Mouse (Mus musculus) hindbrain, embryonic 13.5 days (tissue): ENCODE data around the gene B3galt6. TPM values are rescaled to one million over a fixed set of nuclear protein-coding genes. Genes with fewer than 3 reads are reported as not detected.

Source experiments
- ATAC-seq: fragments of 200-750 bp; cut with Nextera tagmentation; 2 replicates; pipeline ENCODE4 v1.8.0; 2017; ENCODE audit warnings: moderate TSS enrichment; ENCODE audit not compliant: low FRiP score
- H3K27ac ChIP-seq: fragments of 300-500 bp; sonication (generic); 2 replicates; pipeline ENCODE4 v1.5.1; 2015; ENCODE audit warnings: inconsistent platforms, mild to moderate bottlenecking, moderate library complexity
- H3K27me3 ChIP-seq: fragments of 300-500 bp; sonication (generic); 2 replicates; pipeline ENCODE4 v1.6.1; 2015; ENCODE audit warnings: mild to moderate bottlenecking, inconsistent platforms
- H3K36me3 ChIP-seq: fragments of 300-500 bp; sonication (generic); 2 replicates; pipeline ENCODE4 v1.6.1; 2015; ENCODE audit warnings: mild to moderate bottlenecking, inconsistent platforms
- H3K4me1 ChIP-seq: fragments of 300-500 bp; sonication (generic); replicated peaks from 2 replicates; pipeline ENCODE4 v1.6.1; 2015; ENCODE audit warnings: inconsistent platforms
- H3K4me2 ChIP-seq: fragments of 300-500 bp; sonication (generic); 2 replicates; pipeline ENCODE4 v1.6.1; 2015; ENCODE audit warnings: inconsistent platforms, mild to moderate bottlenecking, moderate library complexity
- H3K4me3 ChIP-seq: fragments of 300-500 bp; sonication (generic); 2 replicates; pipeline ENCODE4 v1.5.1; 2015; ENCODE audit warnings: mild to moderate bottlenecking, inconsistent platforms
- H3K9ac ChIP-seq: fragments of 300-500 bp; sonication (generic); 2 replicates; pipeline ENCODE4 v1.6.1; 2015; ENCODE audit warnings: mild to moderate bottlenecking, inconsistent platforms
- H3K9me3 ChIP-seq: fragments of 300-500 bp; sonication (generic); 2 replicates; pipeline ENCODE4 v1.6.1; 2016; ENCODE audit warnings: inconsistent platforms
- WGBS: fragments of 180-500 bp; shearing (Covaris S2); methylation state at CpG from one replicate; pipeline ENCODE4 v1.1.7; 2015; 5-methylcytosine and 5-hydroxymethylcytosine counted together
- polyA plus RNA-seq: library from polyadenylated mRNA; unstranded; fragments of >200 nt; fragmentation: Nextera tagmentation; extraction: Ambion mirVana; gene quantifications from 2 replicates; pipeline ENCODE4 v1.2.1, GENCODE M21; 2015

Gene B3galt6
- polyA plus RNA-seq, 1 experiment from 2014 or later, result 26.6 TPM

DNA sequence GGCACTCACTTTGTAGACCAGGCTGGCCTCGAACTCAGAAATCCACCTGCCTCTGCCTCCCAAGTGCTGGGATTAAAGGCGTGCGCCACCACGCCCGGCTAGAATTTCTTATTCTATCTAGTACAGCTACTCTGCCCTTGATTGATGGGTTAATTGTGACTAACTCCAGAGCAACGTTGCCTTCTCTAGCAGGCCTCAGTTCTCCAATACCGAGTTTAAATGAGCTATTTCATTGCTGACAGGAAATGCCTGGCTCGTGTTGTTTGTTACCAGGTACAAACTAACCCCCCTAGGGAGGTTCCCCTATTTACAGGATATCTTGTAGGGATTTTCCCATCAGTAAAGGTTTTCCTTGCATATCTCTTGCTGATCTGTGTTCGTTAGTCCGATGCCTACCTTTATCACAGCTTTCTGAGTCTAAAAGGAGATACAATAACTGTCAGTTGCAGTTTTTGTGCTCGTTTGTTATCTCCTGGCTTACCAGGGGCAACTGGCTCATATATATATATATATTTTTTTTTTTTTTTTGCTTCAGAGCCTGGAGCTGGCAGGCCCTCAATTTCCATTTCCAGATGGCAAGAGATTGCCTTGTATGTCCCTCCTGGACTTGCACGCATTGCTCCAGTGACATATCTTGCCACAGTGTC is 10.9 kb downstream of the B3galt6 start:
- H3K27me3 ChIP-seq, result no peaks in the 10 kb centered on the region; the same call in 1 of the 2 replicates
- WGBS, result 82% methylated on average over 12 of the region's 12 CpGs

DNA sequence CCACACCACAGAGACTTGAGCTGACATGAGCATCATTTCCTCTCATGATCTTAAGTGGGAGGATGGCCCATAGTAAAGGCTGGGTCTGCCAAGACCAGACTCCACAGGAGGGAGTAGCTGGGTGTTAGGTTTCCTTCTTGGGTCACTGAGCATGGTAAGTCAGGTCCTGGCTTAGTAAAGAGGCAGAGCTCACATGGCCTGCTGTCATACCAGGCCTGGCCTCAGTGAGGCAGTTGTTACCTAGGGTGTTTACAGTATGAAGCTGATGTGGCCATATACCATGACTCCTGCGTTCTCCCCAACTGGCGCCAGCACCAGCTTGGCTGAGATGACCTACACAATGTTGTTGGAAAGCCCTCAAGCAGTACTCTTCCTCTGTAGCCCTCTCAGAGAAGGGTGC is 19.2 kb downstream of the B3galt6 start:
- Histone ChIP-seq H3K4me3 (no peak overlapping the region), H3K27me3 (no peaks in the 10 kb centered on the region), H3K4me1 (no peaks in the 10 kb centered on the region), H3K4me2 (no peak overlapping the region), H3K27ac (no peak overlapping the region), H3K9ac (no peak overlapping the region), H3K9me3 (0 out of 2 replicates have a peak, but pooled peaks cover 3% of the 10 kb centered on the region), H3K36me3 (peaks cover 5% of the 10 kb centered on the region; the same call in 1 of the 2 replicates)
- WGBS, result 90% methylated on average over 2 of the region's 2 CpGs
- ATAC-seq, result no peak

More for the DNA sequence above, 10.9 kb downstream of the B3galt6 start:
- H3K27ac ChIP-seq, result no peak overlapping the region
- H3K4me1 ChIP-seq, result peaks cover 4% of the 10 kb centered on the region; the same call in 1 of the 2 replicates
- H3K9ac ChIP-seq, result no peak overlapping the region
- no peak for ATAC-seq
- 0 out of 2 replicates have a peak, but pooled peaks cover 3% of the 10 kb centered on the region for H3K9me3 ChIP-seq
- H3K4me2 ChIP-seq, result no peak overlapping the region
- H3K36me3 ChIP-seq, result no peaks in the 10 kb centered on the region
- no peak overlapping the region for H3K4me3 ChIP-seq

DNA sequence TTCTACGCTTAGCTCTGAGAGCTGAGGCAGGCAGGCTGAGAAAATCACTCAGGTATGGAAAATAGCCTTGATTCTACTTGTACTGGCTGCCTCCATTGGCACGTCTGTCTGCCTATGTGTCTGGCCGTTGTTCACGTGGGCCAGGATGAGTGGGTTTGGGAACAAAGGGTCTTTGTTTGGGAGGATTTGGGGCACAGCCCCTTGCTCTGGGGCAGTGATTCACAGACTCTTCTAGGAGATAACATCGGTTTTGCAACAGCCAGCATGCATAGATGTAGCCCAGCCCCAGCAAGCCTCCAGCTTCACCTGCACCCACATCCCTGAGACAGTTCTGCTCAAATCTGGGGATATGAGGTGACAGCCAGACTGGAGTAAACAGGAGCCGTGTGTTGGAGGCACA is 19.8 kb downstream of the B3galt6 start:
- Histone ChIP-seq H3K9ac (no peak overlapping the region), H3K27ac (no peak overlapping the region), H3K4me1 (no peaks in the 10 kb centered on the region), H3K4me3 (no peak overlapping the region), H3K9me3 (0 out of 2 replicates have a peak, but pooled peaks cover 3% of the 10 kb centered on the region), H3K4me2 (no peak overlapping the region), H3K27me3 (no peaks in the 10 kb centered on the region), H3K36me3 (peaks cover 7% of the 10 kb centered on the region; the same call in 1 of the 2 replicates)
- ATAC-seq, result no peak
- 49% methylated on average over 6 of the region's 6 CpGs for WGBS

DNA sequence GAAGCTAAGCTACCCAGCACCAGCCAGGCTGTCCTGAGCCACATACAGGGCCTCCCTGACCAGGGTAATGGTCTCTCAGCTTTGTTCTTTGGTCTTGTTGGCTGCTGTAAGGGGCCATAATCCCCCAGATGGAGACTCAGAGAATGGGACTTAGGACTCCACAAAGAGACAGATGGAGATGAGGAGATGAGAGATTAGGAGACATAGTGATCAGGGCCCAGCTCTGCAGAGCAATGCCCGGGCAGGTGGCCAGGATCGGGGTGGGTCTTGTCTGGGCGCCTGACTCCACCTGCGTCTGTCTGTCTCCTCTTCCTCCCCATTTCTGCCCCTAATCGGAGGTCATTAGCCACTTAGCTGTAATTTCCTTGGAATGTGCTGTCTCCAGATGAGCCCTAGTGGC is 22.2 kb downstream of the B3galt6 start:
- Histone ChIP-seq H3K4me3 (no peak overlapping the region), H3K9ac (peak overlapping the region; percentile 29; the same call in 1 of the 2 replicates), H3K9me3 (no peaks in the 10 kb centered on the region), H3K4me2 (no peak overlapping the region), H3K27ac (no peak overlapping the region), H3K36me3 (peaks cover 26% of the 10 kb centered on the region), H3K4me1 (no peaks in the 10 kb centered on the region), H3K27me3 (no peaks in the 10 kb centered on the region)
- WGBS, result 94% methylated on average over 5 of the region's 5 CpGs
- ATAC-seq, result no peak

DNA sequence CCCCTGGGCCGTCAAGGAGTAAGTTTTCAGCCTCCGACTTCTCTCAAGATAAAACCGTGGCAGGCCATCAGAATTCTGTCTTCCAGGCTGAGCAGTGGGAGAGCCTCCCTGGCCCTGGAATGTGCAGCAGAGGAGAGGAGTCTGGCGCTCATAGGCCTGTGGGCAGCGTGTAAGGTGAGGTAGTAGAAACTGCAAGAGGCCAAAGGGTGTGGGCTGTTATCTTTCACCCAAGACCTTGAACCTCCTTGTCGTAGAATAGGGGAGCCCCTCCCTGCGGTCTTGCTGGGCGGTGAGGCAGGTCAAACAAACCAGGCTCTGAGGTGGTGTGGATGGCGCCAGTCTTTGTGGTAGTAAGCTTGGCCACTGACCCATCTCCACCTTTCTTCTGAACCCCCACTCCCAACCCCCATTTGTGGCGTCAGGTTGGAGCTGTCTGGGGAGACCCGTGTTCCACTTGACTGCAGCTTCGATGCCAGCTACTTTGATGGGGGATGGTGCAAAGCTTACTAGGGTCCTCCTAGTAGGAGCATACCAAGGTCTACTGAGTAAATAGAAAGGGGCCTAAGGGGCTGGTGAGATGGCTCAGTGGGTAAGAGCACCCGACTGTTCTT is 23.3 kb downstream of the B3galt6 start:
- no peak overlapping the region for H3K4me2 ChIP-seq
- 84% methylated on average over 13 of the region's 13 CpGs for WGBS
- H3K27me3 ChIP-seq, result no peaks in the 10 kb centered on the region
- H3K9ac ChIP-seq, result no peak overlapping the region
- no peak overlapping the region for H3K4me3 ChIP-seq
- no peak overlapping the region for H3K27ac ChIP-seq
- no peaks in the 10 kb centered on the region for H3K4me1 ChIP-seq
- no peaks in the 10 kb centered on the region for H3K9me3 ChIP-seq
- no peak for ATAC-seq
- H3K36me3 ChIP-seq, result peaks cover 37% of the 10 kb centered on the region

DNA sequence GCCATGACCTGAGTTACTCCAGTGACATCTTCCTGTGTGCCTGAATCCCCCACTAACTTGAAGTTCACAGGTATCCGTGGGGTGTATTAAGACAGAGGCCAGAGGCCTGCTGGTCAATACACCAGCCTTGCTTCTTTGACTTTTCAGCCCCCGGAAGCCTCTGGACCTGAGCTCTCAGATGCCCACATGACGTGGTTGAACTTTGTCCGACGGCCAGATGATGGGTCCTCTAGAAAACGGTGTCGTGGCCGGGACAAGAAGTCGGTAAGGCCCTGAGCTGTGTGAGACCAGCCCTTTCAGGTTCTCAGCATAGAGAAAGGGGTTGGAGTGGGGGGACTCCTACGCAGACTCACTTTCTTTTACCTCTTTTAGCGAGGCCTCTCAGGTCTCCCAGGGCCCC is 28.1 kb downstream of the B3galt6 start:
- Histone ChIP-seq H3K9me3 (no peaks in the 10 kb centered on the region), H3K27ac (no peak overlapping the region), H3K4me3 (no peak overlapping the region), H3K4me1 (peaks cover 19% of the 10 kb centered on the region), H3K4me2 (no peak overlapping the region), H3K27me3 (no peaks in the 10 kb centered on the region), H3K9ac (no peak overlapping the region), H3K36me3 (peaks cover 44% of the 10 kb centered on the region)
- no peak for ATAC-seq
- WGBS, result 94% methylated on average over 11 of the region's 11 CpGs

DNA sequence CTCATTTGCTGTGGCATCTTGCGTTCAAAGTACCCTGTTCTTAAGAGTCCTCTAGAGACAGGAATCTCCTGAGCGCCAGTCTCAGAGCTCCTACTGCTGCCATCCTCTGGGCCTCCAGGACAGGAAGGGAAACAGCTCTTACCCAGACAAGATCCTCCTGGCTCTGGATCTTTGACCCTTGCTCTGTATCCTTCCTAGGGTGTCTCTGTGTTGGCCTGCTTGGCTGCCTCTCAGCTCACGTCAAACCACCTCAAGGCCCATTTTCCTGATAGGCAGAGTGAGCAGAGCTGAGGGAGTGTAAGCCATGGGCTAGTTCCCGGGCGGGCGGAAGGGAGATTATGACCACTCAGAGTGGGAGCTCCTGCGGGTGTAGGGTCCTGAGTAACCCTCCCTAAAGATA is 29.3 kb downstream of the B3galt6 start:
- ATAC-seq, result no peak
- no peaks in the 10 kb centered on the region for H3K9me3 ChIP-seq
- H3K4me2 ChIP-seq, result peak overlapping the region; percentile 65
- no peak overlapping the region for H3K27ac ChIP-seq
- H3K27me3 ChIP-seq, result no peaks in the 10 kb centered on the region
- H3K36me3 ChIP-seq, result peaks cover 47% of the 10 kb centered on the region
- H3K9ac ChIP-seq, result peak overlapping the region; percentile 77; the same call in 1 of the 2 replicates
- H3K4me3 ChIP-seq, result peak overlapping the region; percentile 37; the same call in 1 of the 2 replicates
- H3K4me1 ChIP-seq, result peaks cover 19% of the 10 kb centered on the region
- 62% methylated on average over 7 of the region's 7 CpGs for WGBS

DNA sequence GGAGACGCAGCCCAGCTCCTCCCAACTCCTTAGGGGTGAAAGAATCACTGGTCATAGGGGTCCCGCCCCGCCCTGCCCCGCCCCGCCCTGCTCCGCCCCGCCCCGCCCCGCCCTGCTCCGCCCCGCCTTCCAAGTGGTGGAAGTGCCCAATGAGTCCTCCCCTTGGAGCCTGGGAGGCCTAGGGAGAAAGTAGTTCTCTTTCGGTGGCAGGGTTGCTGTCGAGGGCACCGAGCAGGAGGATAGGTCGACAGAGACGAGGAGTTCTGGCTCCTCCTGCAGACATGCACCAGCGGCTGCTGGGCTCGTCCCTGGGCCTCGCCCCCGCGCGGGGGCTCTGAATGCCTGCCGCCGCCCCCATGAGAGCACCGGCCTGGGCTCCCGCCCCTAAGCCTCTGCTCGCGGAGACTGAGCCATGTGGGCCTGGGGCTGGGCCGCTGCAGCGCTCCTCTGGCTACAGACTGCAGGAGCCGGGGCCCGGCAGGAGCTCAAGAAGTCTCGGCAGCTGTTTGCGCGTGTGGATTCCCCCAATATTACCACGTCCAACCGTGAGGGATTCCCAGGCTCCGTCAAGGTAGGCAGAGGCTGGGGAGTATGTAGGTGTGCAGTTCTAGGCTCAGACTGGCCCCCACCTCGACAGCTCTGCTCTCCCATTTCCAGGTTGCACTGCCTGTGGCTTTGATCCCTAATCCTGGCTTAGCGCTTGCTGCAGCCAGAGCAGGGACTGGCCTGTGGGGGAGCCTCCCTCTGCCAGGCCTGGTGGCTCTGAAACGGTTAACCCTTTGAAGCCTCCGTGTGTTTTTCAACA is 30.1 kb downstream of the B3galt6 start, which contains the start of gene C1qtnf12:
C1qtnf12 (plus strand) TSS at position 152 of the 805 bp plus-strand sequence.
- ATAC-seq, result peak; percentile 59
- Histone ChIP-seq H3K4me3 (peak within 1 kb of the TSS; percentile 37), H3K27ac (no peak within 1 kb of the TSS; the same call in 1 of the 2 replicates), H3K9ac (peak within 1 kb of the TSS; percentile 77), H3K36me3 (peaks cover 51% of the 10 kb centered on the region), H3K4me1 (peaks cover 19% of the 10 kb centered on the region), H3K9me3 (no peaks in the 10 kb centered on the region), H3K4me2 (peak within 1 kb of the TSS; percentile 65), H3K27me3 (no peaks in the 10 kb centered on the region)
- 1% methylated on average over 41 of the region's 42 CpGs for WGBS

DNA sequence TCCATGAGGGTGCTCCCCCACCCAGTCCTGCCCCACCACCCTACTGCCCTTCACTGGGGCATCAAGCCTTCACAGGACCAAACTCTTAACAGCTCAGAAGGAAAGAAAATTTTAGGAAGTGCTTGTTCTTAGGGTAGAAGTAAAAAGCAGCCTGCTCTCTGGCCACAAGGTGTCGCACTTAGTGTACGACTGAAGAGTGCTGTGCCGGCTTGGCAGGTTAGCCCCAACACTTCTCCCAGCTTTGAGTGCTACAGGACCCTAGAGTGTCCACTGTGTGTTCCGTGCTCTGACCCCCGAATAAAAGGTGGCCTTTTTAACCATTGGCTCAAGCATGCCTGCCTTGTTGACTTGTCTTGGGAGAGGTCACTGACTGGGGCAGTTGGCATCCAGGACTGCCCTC is 33.2 kb downstream of the B3galt6 start:
- Histone ChIP-seq H3K4me3 (no peak overlapping the region), H3K4me2 (no peak overlapping the region), H3K4me1 (peaks cover 19% of the 10 kb centered on the region), H3K27me3 (no peaks in the 10 kb centered on the region), H3K9ac (no peak overlapping the region), H3K9me3 (no peaks in the 10 kb centered on the region), H3K36me3 (peaks cover 45% of the 10 kb centered on the region), H3K27ac (no peak overlapping the region)
- ATAC-seq, result no peak
- 8% methylated on average over 5 of the region's 5 CpGs for WGBS

DNA sequence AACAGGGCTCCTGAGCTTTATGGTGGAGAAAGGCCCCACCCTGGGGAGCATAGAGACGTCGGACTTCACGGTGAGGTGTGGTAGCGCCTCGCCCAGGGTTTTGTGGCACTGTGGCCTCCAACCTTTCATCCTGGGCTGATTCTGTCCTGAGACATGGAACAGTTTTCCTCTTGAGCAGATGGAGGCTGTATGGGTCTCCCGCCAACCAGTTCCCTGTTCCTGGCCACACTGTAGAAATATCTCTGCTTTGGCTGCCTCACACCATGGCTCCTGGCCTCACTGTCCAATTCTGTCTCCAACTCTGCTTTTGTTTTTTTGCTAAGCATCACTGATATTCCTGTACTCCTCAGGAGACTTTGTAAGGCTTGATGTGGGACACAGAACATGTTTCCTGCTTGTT is 37.0 kb downstream of the B3galt6 start:
- H3K27me3 ChIP-seq, result no peaks in the 10 kb centered on the region
- no peaks in the 10 kb centered on the region for H3K9me3 ChIP-seq
- H3K9ac ChIP-seq, result no peak overlapping the region
- H3K4me2 ChIP-seq, result no peak overlapping the region
- H3K27ac ChIP-seq, result no peak overlapping the region
- WGBS, result 94% methylated on average over 6 of the region's 6 CpGs
- H3K4me1 ChIP-seq, result no peaks in the 10 kb centered on the region
- ATAC-seq, result no peak
- H3K36me3 ChIP-seq, result peaks cover 73% of the 10 kb centered on the region
- no peak overlapping the region for H3K4me3 ChIP-seq

DNA sequence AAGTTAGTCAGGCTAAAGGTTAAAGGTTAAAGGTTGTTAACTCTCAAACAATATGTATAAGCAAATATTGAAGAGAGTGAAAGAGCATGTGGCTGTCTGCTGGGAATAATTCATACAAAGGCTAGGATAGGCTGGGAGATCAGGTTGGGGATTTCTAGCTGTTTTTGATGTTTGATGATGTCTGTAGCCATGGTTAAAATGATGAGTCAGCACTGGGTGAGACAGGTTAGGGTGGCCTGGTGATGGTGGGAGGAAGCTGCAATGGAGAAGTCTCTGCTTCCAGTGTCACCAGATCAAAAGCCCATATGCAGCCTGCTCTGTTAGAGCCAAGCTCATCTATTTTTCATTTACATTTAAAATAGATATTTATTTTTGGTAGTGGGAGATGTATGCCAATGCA is 45.4 kb downstream of the B3galt6 start:
- H3K36me3 ChIP-seq, result peaks cover 54% of the 10 kb centered on the region
- ATAC-seq, result no peak
- H3K4me3 ChIP-seq, result no peak overlapping the region

DNA sequence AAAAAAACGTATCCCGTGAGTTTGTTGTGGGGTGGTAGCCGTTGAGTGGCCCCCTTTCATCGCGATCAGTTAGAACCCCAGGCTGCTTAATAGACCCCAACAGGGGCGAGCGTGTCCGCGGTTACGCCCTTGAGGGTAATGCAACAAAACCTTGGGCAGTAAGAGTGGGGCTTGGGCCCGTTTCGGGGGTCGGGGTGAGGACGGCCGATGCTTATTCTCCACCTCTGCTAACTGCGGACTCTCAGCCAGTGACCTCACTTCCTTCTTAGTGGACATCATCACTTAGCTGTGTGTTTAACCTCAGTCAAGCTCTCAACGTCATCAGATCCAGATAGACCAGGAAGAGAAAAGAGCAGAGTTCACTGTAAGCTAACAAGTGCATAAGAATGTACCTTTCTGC is 48.2 kb downstream of the B3galt6 start:
- Histone ChIP-seq H3K27me3 (no peaks in the 10 kb centered on the region), H3K36me3 (peaks cover 27% of the 10 kb centered on the region), H3K4me3 (peak overlapping the region; percentile 94), H3K9me3 (no peaks in the 10 kb centered on the region), H3K4me1 (peaks cover 34% of the 10 kb centered on the region), H3K4me2 (peak overlapping the region; percentile 79), H3K27ac (peak overlapping the region; percentile 87), H3K9ac (peak overlapping the region; percentile 95)
- 0% methylated on average over 17 of the region's 17 CpGs for WGBS
- ATAC-seq, result peak; percentile 8; the same call in 1 of the 2 replicates

More for the DNA sequence above, 45.4 kb downstream of the B3galt6 start:
- Histone ChIP-seq H3K27ac (no peak overlapping the region), H3K9me3 (no peaks in the 10 kb centered on the region), H3K27me3 (no peaks in the 10 kb centered on the region), H3K4me1 (peaks cover 34% of the 10 kb centered on the region), H3K4me2 (no peak overlapping the region), H3K9ac (no peak overlapping the region)
